Mouse (Mus musculus): ENCODE data around the gene Nudt4. TPM values are rescaled to one million over a fixed set of nuclear protein-coding genes. Genes with fewer than 3 reads are reported as not detected.

Nudt4 gene
- total and polyA plus RNA-seq, 2 experiments = 37.2 to 91.5 TPM

DNA sequence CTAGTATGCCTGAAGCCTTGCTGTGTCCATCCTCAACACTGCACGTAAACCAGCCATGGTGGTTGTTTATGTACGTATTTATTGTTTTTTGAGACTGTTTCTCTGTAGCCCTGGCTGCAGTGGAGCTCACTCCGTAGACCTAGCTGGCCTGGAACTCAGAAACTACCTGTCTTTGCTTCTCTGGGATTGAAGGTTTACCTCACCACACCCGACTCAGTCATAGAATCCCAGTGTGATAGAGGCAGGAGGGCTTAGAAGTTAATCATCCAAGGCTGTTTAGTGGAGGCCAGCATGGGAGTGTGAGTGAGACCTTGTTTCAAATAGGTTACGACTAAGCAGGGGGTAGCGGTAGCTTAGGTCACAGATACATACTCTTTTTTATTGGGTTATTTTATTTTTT, 46.3 kb downstream of the Nudt4 start:
- H3K4me3 ChIP-seq (ENCODE audit: insufficient read depth, low read depth, low read length) = no peak overlapping the region
- no peak for DNase-seq (ENCODE audit: extremely low read depth, low read depth, low spot score)

DNA sequence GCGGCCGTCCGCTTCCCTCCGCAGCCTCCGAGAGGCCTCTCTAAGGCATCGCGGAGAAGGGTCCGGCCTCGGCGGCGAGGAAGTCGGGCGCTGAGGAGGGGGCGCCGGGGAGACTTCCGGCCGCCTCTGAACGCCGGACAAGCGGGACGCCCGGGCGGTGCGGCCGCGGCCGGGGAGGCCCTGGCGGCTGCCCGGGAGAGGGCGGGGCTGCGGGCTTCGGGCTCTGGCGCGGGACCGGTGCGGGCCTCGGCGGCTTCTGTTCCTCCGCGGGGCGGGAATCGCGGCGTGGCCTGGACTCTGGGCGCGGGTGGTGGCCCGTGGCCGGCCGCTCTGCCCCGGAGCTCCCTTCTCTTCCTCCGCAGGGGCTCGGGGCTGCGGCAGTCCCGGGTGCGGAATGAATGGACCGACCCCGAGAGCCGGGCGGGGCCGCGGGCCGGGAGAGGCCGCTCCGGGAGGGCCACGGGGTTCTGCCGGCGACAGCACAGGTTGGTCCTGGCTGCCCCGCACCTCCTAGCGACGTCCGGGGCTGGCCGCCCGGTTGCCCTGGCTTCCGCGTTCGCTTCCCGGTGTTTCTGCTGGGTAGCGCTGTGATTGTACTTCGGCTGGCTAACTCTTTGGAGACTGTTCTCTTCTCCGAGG, 48.5 kb downstream of the Nudt4 start:
- TF ChIP-seq CTCF (IDR thresholded peaks at IDR 0.05; ENCODE audit: low read depth, low read length) (no peak), POLR2A (IDR thresholded peaks at IDR 0.05; ENCODE audit: extremely low read depth, insufficient read depth, low read length) (no peak)
- Histone ChIP-seq H3K4me1 (ENCODE audit: control insufficient read depth, insufficient read depth, low read length) (peaks cover 4% of the 10 kb centered on the region; the same call in 1 of the 2 replicates), H3K27me3 (ENCODE audit: control insufficient read depth, insufficient read depth, low read length) (no peaks in the 10 kb centered on the region), H3K9ac (ENCODE audit: low read depth, low read length) (peak overlapping the region; percentile 83), H3K36me3 (ENCODE audit: control insufficient read depth, insufficient read depth, low read length) (no peaks in the 10 kb centered on the region), H3K27ac (replicated peaks; ENCODE audit: insufficient read depth, low read depth, low read length) (peak overlapping the region; percentile 82), H3K4me3 (ENCODE audit: insufficient read depth, low read depth, low read length) (peak overlapping the region; percentile 75), H3K79me2 (ENCODE audit: control insufficient read depth, insufficient read depth, low read length) (peaks cover 9% of the 10 kb centered on the region; the same call in 1 of the 2 replicates)
- 1% methylated on average over 76 of the region's 80 CpGs for WGBS
- no peak for DNase-seq (ENCODE audit: extremely low read depth, low read depth, low spot score)

More for the DNA sequence above, 46.3 kb downstream of the Nudt4 start:
- TF ChIP-seq CTCF (IDR thresholded peaks at IDR 0.05; ENCODE audit: low read depth, low read length) (no peak), POLR2A (IDR thresholded peaks at IDR 0.05; ENCODE audit: extremely low read depth, insufficient read depth, low read length) (no peak)
- Histone ChIP-seq H3K4me1 (ENCODE audit: control insufficient read depth, insufficient read depth, low read length) (peaks cover 4% of the 10 kb centered on the region; the same call in 1 of the 2 replicates), H3K27me3 (ENCODE audit: control insufficient read depth, insufficient read depth, low read length) (no peaks in the 10 kb centered on the region), H3K27ac (replicated peaks; ENCODE audit: insufficient read depth, low read depth, low read length) (no peak overlapping the region), H3K36me3 (ENCODE audit: control insufficient read depth, insufficient read depth, low read length) (peaks cover under 1% of the 10 kb centered on the region; the same call in 1 of the 2 replicates), H3K9ac (ENCODE audit: low read depth, low read length) (no peak overlapping the region), H3K79me2 (ENCODE audit: control insufficient read depth, insufficient read depth, low read length) (peaks cover 17% of the 10 kb centered on the region; the same call in 1 of the 2 replicates)
- 95% methylated on average over 6 of the region's 6 CpGs for whole genome bisulfite sequencing

DNA sequence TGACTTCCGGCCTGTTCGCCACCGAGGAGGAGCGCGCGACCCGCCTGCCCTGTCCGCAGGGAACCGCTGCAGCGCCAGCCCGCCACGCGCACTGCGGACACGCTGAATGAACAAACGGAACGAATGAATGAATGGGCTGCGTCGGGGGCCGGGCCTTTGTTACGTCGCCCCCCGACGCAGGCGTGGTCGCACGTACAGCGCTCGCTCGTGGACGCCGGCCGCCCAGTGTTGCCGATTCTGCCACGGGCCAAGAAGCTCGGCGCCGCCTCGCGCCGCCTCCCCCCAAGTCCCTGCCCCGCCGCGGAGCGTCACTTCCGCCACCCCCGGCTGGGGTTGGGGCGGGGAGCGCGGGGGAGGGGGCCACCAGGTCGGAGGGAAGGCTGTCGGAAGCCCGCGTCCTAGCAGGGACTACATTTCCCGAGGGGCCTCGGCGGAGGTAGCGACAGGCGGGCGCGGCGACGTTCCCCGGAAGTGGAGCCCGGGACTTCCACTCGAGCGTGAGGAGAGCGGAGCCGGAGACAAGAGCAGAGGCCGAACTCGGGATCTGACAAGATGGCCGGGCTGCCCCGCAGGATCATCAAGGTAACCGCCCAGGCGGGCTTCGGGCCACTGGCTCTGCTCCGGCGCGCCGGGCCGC, 49.2 kb downstream of the Nudt4 start, which contains the start of gene Ube2n:
Gene Ube2n (plus strand): TSS at position 490 of the 637 bp plus-strand sequence.
- peaks cover 5% of the 10 kb centered on the region for H3K4me1 ChIP-seq (ENCODE audit: control insufficient read depth, insufficient read depth, low read length)
- TF ChIP-seq CTCF (IDR thresholded peaks at IDR 0.05; ENCODE audit: low read depth, low read length) (no peak), POLR2A (IDR thresholded peaks at IDR 0.05; ENCODE audit: extremely low read depth, insufficient read depth, low read length) (peak; percentile 74)
- no peaks in the 10 kb centered on the region for H3K36me3 ChIP-seq (ENCODE audit: control insufficient read depth, insufficient read depth, low read length)
- peaks cover 9% of the 10 kb centered on the region; the same call in 1 of the 2 replicates for H3K79me2 ChIP-seq (ENCODE audit: control insufficient read depth, insufficient read depth, low read length)
- H3K27me3 ChIP-seq (ENCODE audit: control insufficient read depth, insufficient read depth, low read length) = no peaks in the 10 kb centered on the region
- peak within 1 kb of the TSS; percentile 75 for H3K4me3 ChIP-seq (ENCODE audit: insufficient read depth, low read depth, low read length)
- peak; percentile 90 for DNase-seq (ENCODE audit: extremely low read depth, low read depth, low spot score)
- under 1% methylated on average over 75 of the region's 81 CpGs for WGBS
- H3K27ac ChIP-seq (replicated peaks; ENCODE audit: insufficient read depth, low read depth, low read length) = peak within 1 kb of the TSS; percentile 82
- H3K9ac ChIP-seq (ENCODE audit: low read depth, low read length) = peak within 1 kb of the TSS; percentile 83

DNA sequence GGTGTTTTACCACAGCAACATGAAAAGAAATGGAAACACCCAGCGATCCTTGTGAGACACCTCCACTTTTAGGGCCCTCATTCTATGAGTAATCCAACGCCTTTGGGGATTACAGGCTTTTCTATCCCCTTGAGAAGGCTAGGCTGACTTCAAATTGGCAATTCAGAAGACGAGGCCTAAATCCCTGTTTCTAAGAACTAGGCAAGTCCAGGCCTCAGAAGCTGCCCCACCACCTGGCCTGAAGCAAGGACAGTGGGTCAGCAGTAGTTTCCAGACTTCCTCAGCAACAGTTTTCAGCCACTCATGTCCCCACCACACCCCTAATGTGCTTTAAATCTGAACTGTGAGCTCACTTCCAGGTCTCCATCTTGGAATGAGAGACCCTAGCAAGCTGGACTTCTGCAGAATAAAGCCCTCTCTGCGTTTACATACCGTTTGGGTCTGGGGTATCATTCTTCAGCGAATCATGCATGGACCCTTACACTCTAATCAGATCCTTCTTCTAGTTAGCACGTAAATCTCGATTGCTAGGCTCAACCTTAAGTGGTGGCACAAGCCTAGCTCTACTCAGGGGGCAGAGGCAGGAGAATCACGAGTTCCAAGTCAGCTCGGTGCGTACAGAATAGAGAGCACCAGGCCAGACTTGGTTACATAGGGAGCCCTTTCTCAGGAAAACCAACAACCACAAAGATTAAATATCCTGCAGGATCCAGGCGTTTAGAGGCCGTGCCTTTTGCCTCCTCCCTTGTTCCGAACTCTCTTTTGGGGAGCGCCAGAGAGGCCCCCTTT, 50.0 kb downstream of the Nudt4 start:
- no peak for DNase-seq (ENCODE audit: extremely low read depth, low read depth, low spot score)
- TF ChIP-seq POLR2A (IDR thresholded peaks at IDR 0.05; ENCODE audit: extremely low read depth, insufficient read depth, low read length) = no peak
- no peak for TF ChIP-seq CTCF (IDR thresholded peaks at IDR 0.05; ENCODE audit: low read depth, low read length)
- 36% methylated on average over 15 of the region's 15 CpGs for WGBS
- Histone ChIP-seq H3K4me1 (ENCODE audit: control insufficient read depth, insufficient read depth, low read length) (peaks cover 5% of the 10 kb centered on the region), H3K4me3 (ENCODE audit: insufficient read depth, low read depth, low read length) (peak overlapping the region; percentile 75; the same call in 1 of the 2 replicates), H3K9ac (ENCODE audit: low read depth, low read length) (peak overlapping the region; percentile 30), H3K36me3 (ENCODE audit: control insufficient read depth, insufficient read depth, low read length) (no peaks in the 10 kb centered on the region), H3K79me2 (ENCODE audit: control insufficient read depth, insufficient read depth, low read length) (peaks cover 9% of the 10 kb centered on the region; the same call in 1 of the 2 replicates), H3K27me3 (ENCODE audit: control insufficient read depth, insufficient read depth, low read length) (no peaks in the 10 kb centered on the region), H3K27ac (replicated peaks; ENCODE audit: insufficient read depth, low read depth, low read length) (no peak overlapping the region)

DNA sequence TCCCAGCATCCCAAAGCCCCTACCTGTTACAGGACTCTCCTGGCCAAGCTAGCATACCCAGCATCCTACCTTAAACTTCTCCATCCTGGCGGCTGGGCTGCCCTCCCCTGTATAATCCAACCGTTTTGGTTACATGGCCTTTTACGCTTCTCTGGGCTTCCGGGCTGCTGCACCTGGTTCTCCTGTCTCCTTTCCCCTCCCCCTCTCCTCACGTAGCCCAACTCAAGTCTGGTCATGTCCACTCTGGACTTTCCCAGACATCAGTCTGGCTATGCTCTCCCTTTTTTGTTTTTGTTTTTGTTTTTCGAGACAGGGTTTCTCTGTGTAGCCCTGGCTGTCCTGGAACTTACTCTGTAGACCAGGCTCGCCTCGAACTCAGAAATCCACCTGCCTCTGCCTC, 51.3 kb downstream of the Nudt4 start:
- H3K36me3 ChIP-seq (ENCODE audit: control insufficient read depth, insufficient read depth, low read length) = no peaks in the 10 kb centered on the region
- peaks cover 7% of the 10 kb centered on the region; the same call in 1 of the 2 replicates for H3K79me2 ChIP-seq (ENCODE audit: control insufficient read depth, insufficient read depth, low read length)
- H3K27me3 ChIP-seq (ENCODE audit: control insufficient read depth, insufficient read depth, low read length) = no peaks in the 10 kb centered on the region
- TF ChIP-seq CTCF (IDR thresholded peaks at IDR 0.05; ENCODE audit: low read depth, low read length) (no peak), POLR2A (IDR thresholded peaks at IDR 0.05; ENCODE audit: extremely low read depth, insufficient read depth, low read length) (no peak)
- no peak overlapping the region for H3K27ac ChIP-seq (replicated peaks; ENCODE audit: insufficient read depth, low read depth, low read length)
- H3K4me3 ChIP-seq (ENCODE audit: insufficient read depth, low read depth, low read length) = no peak overlapping the region
- 93% methylated on average over 8 of the region's 8 CpGs for WGBS
- DNase-seq (ENCODE audit: extremely low read depth, low read depth, low spot score) = no peak
- peaks cover 5% of the 10 kb centered on the region for H3K4me1 ChIP-seq (ENCODE audit: control insufficient read depth, insufficient read depth, low read length)
- H3K9ac ChIP-seq (ENCODE audit: low read depth, low read length) = no peak overlapping the region
